Mouse (Mus musculus): ENCODE measurements around the gene Lhfpl1. TPM values are rescaled to one million over a fixed set of nuclear protein-coding genes. Genes with fewer than 3 reads are reported as not detected.

The Lhfpl1 gene
- polyA plus RNA-seq, 1 experiment from 2014 or later = 4.1 TPM

GRCm38 (mm10) chrX:145271768-145272167 is 77.1 kb downstream of the Lhfpl1 start:
- Histone ChIP-seq H3K36me3 (ENCODE audit: control insufficient read depth, insufficient read depth, low read length) (no peaks in the 10 kb centered on the region), H3K4me1 (ENCODE audit: control insufficient read depth, insufficient read depth, low read length) (no peaks in the 10 kb centered on the region), H3K4me2 (ENCODE audit: low read depth, low read length) (no peak overlapping the region), H3K27me3 (replicated peaks; ENCODE audit: control insufficient read depth, insufficient read depth, low read length) (no peaks in the 10 kb centered on the region), H3K4me3 (ENCODE audit: low read depth, low read length) (no peak overlapping the region), H3K9ac (ENCODE audit: low read depth, low read length) (no peak overlapping the region), H3K27ac (replicated peaks; ENCODE audit: low read depth, low read length) (no peak overlapping the region), H3K9me3 (ENCODE audit: control insufficient read depth, low read length) (no peaks in the 10 kb centered on the region)
- ATAC-seq (ENCODE audit: low read depth) (no peak), DNase-seq (ENCODE audit: low spot score) (peak; percentile 9)
- 57% methylated on average over 4 of the region's 4 CpGs for WGBS

DNA sequence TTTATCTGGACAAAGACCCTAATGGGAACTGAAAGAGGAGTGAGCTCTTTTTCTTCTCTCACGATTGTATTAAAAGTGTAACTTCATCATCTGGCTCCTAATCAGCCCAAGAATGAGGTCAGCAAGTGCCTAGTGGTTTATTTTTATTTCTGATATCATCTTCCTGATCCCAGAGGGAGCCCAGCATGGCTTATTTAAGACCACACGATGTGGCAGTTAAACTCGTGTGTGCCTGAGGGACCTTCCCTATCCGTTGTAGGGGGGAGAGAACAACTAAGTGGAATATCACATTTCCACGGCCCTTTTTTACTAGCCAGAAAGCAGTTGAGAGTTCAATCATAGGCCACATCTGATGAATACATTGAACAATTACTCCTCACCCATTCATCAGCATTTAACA is 87.1 kb downstream of the Lhfpl1 start:
- Histone ChIP-seq H3K4me2 (ENCODE audit: low read depth, low read length) (no peak overlapping the region), H3K27ac (replicated peaks; ENCODE audit: low read depth, low read length) (no peak overlapping the region), H3K4me1 (ENCODE audit: control insufficient read depth, insufficient read depth, low read length) (no peaks in the 10 kb centered on the region), H3K36me3 (ENCODE audit: control insufficient read depth, insufficient read depth, low read length) (no peaks in the 10 kb centered on the region), H3K9me3 (ENCODE audit: control insufficient read depth, low read length) (no peaks in the 10 kb centered on the region), H3K27me3 (replicated peaks; ENCODE audit: control insufficient read depth, insufficient read depth, low read length) (no peaks in the 10 kb centered on the region), H3K4me3 (ENCODE audit: low read depth, low read length) (no peak overlapping the region), H3K9ac (ENCODE audit: low read depth, low read length) (no peak overlapping the region)
- DNase-seq (ENCODE audit: low spot score) (peak; percentile 54), ATAC-seq (ENCODE audit: low read depth) (0 out of 2 replicates have a peak, but pooled peaks have one; percentile 22)
- WGBS = 45% methylated on average over 5 of the region's 5 CpGs

Other genes with a start within 250 kb of the Lhfpl1 start
- 26.3 and 34.5 TPM in 2 replicates for gene Amot, start 156.1 kb upstream of the Lhfpl1 start, polyA plus RNA-seq (2014; fragmentation: Nextera tagmentation; extraction: Ambion mirVana)

Data from embryonic facial prominence, embryonic 14.5 days (tissue).